Mouse (Mus musculus): Measurements from ENCODE around the gene Tent4a. TPM values are rescaled to one million over a fixed set of nuclear protein-coding genes. Genes with fewer than 3 reads are reported as not detected.
A peak's percentile ranks its signal among the peaks of the same experiment; 100 is the strongest.

Gene Tent4a
- polyA plus RNA-seq, 1 experiment from 2014 or later, result 2.0 TPM

- H3K36me3 ChIP-seq (replicated peaks), result no peaks in the 10 kb centered on the region
- no peak overlapping the region for H3K27ac ChIP-seq (replicated peaks)
- no peaks in the 10 kb centered on the region for H3K9me3 ChIP-seq (replicated peaks)
- H3K4me1 ChIP-seq (replicated peaks), result no peaks in the 10 kb centered on the region
- H3K4me3 ChIP-seq (replicated peaks), result no peak overlapping the region
- ATAC-seq (ENCODE audit: insufficient read depth), result no peak
- WGBS (ENCODE audit: insufficient replicate concordance), result 54% methylated on average over 9 of the region's 9 CpGs
- no peak overlapping the region for H3K9ac ChIP-seq
- H3K4me2 ChIP-seq, result no peak overlapping the region
- peaks cover 51% of the 10 kb centered on the region for H3K27me3 ChIP-seq
Observed at GRCm38 (mm10) chr13:69489777-69490176, 44.6 kb downstream of the Tent4a start.

GRCm38 (mm10) chr13:69488565-69489255 is 45.7 kb downstream of the Tent4a start:
- Histone ChIP-seq H3K27ac (replicated peaks) (no peak overlapping the region), H3K4me3 (replicated peaks) (no peak overlapping the region), H3K36me3 (replicated peaks) (no peaks in the 10 kb centered on the region), H3K9ac (no peak overlapping the region), H3K27me3 (peaks cover 60% of the 10 kb centered on the region), H3K4me1 (replicated peaks) (no peaks in the 10 kb centered on the region), H3K4me2 (peak overlapping the region; percentile 30), H3K9me3 (replicated peaks) (no peaks in the 10 kb centered on the region)
- whole genome bisulfite sequencing (ENCODE audit: insufficient replicate concordance), result 29% methylated on average over 13 of the region's 13 CpGs
- ATAC-seq (ENCODE audit: insufficient read depth), result no peak

- 3% methylated on average over 26 of the region's 26 CpGs for WGBS (ENCODE audit: insufficient replicate concordance)
- Histone ChIP-seq H3K4me1 (replicated peaks) (no peaks in the 10 kb centered on the region), H3K9me3 (replicated peaks) (no peaks in the 10 kb centered on the region), H3K9ac (no peak overlapping the region), H3K27me3 (peaks cover 70% of the 10 kb centered on the region), H3K4me2 (peak overlapping the region; percentile 37), H3K27ac (replicated peaks) (no peak overlapping the region), H3K36me3 (replicated peaks) (no peaks in the 10 kb centered on the region), H3K4me3 (replicated peaks) (no peak overlapping the region)
- ATAC-seq (ENCODE audit: insufficient read depth), result no peak
Observed at GRCm38 (mm10) chr13:69487611-69488275, 46.7 kb downstream of the Tent4a start.

GRCm38 (mm10) chr13:69487108-69487507 is 47.3 kb downstream of the Tent4a start:
- no peak for ATAC-seq (ENCODE audit: insufficient read depth)
- peaks cover 76% of the 10 kb centered on the region for H3K27me3 ChIP-seq
- no peak overlapping the region for H3K4me3 ChIP-seq (replicated peaks)

GRCm38 (mm10) chr13:69485833-69486232 is 48.6 kb downstream of the Tent4a start:
- Histone ChIP-seq H3K36me3 (replicated peaks) (no peaks in the 10 kb centered on the region), H3K9me3 (replicated peaks) (no peaks in the 10 kb centered on the region), H3K4me3 (replicated peaks) (no peak overlapping the region), H3K9ac (no peak overlapping the region), H3K27ac (replicated peaks) (no peak overlapping the region), H3K4me2 (no peak overlapping the region), H3K27me3 (peaks cover 89% of the 10 kb centered on the region), H3K4me1 (replicated peaks) (no peaks in the 10 kb centered on the region)
- no peak for ATAC-seq (ENCODE audit: insufficient read depth)
- WGBS (ENCODE audit: insufficient replicate concordance), result 37% methylated on average over 7 of the region's 7 CpGs

More at GRCm38 (mm10) chr13:69487108-69487507, 47.3 kb downstream of the Tent4a start:
- WGBS (ENCODE audit: insufficient replicate concordance), result 69% methylated on average over 7 of the region's 7 CpGs
- H3K36me3 ChIP-seq (replicated peaks), result no peaks in the 10 kb centered on the region
- no peak overlapping the region for H3K4me2 ChIP-seq
- no peaks in the 10 kb centered on the region for H3K9me3 ChIP-seq (replicated peaks)
- H3K27ac ChIP-seq (replicated peaks), result no peak overlapping the region
- no peak overlapping the region for H3K9ac ChIP-seq
- no peaks in the 10 kb centered on the region for H3K4me1 ChIP-seq (replicated peaks)

- Histone ChIP-seq H3K27ac (replicated peaks) (no peak overlapping the region), H3K4me3 (replicated peaks) (no peak overlapping the region), H3K36me3 (replicated peaks) (no peaks in the 10 kb centered on the region), H3K9ac (no peak overlapping the region), H3K27me3 (peaks cover 92% of the 10 kb centered on the region), H3K4me1 (replicated peaks) (no peaks in the 10 kb centered on the region), H3K9me3 (replicated peaks) (no peaks in the 10 kb centered on the region), H3K4me2 (no peak overlapping the region)
- ATAC-seq (ENCODE audit: insufficient read depth), result no peak
- WGBS (ENCODE audit: insufficient replicate concordance), result 10% methylated on average over 6 of the region's 6 CpGs
Observed at GRCm38 (mm10) chr13:69485326-69485725, 49.1 kb downstream of the Tent4a start.

GRCm38 (mm10) chr13:69482751-69483150 is 51.7 kb downstream of the Tent4a start:
- Histone ChIP-seq H3K36me3 (replicated peaks) (no peaks in the 10 kb centered on the region), H3K9me3 (replicated peaks) (no peaks in the 10 kb centered on the region), H3K9ac (no peak overlapping the region), H3K27me3 (peaks cover 80% of the 10 kb centered on the region), H3K4me3 (replicated peaks) (no peak overlapping the region), H3K4me2 (no peak overlapping the region), H3K4me1 (replicated peaks) (no peaks in the 10 kb centered on the region), H3K27ac (replicated peaks) (no peak overlapping the region)
- 42% methylated on average over 8 of the region's 8 CpGs for WGBS (ENCODE audit: insufficient replicate concordance)
- ATAC-seq (ENCODE audit: insufficient read depth), result no peak

GRCm38 (mm10) chr13:69481634-69482505 is 52.5 kb downstream of the Tent4a start:
- Histone ChIP-seq H3K4me1 (replicated peaks) (no peaks in the 10 kb centered on the region), H3K9ac (no peak overlapping the region), H3K27me3 (peaks cover 72% of the 10 kb centered on the region), H3K9me3 (replicated peaks) (no peaks in the 10 kb centered on the region), H3K4me3 (replicated peaks) (no peak overlapping the region), H3K4me2 (peak overlapping the region; percentile 27), H3K27ac (replicated peaks) (no peak overlapping the region), H3K36me3 (replicated peaks) (no peaks in the 10 kb centered on the region)
- 4% methylated on average over 30 of the region's 30 CpGs for WGBS (ENCODE audit: insufficient replicate concordance)
- ATAC-seq (ENCODE audit: insufficient read depth), result no peak

- H3K4me3 ChIP-seq (replicated peaks), result no peak overlapping the region
- no peaks in the 10 kb centered on the region for H3K9me3 ChIP-seq (replicated peaks)
- no peak overlapping the region for H3K27ac ChIP-seq (replicated peaks)
- no peaks in the 10 kb centered on the region for H3K4me1 ChIP-seq (replicated peaks)
- peaks cover 63% of the 10 kb centered on the region for H3K27me3 ChIP-seq
- no peaks in the 10 kb centered on the region for H3K36me3 ChIP-seq (replicated peaks)
- ATAC-seq (ENCODE audit: insufficient read depth), result no peak
- H3K4me2 ChIP-seq, result no peak overlapping the region
- WGBS (ENCODE audit: insufficient replicate concordance), result 14% methylated on average over 8 of the region's 8 CpGs
- no peak overlapping the region for H3K9ac ChIP-seq
Observed at GRCm38 (mm10) chr13:69481026-69481425, 53.4 kb downstream of the Tent4a start.

- Histone ChIP-seq H3K27me3 (peaks cover 54% of the 10 kb centered on the region), H3K4me2 (no peak overlapping the region), H3K4me3 (replicated peaks) (no peak overlapping the region), H3K4me1 (replicated peaks) (no peaks in the 10 kb centered on the region), H3K9ac (no peak overlapping the region), H3K36me3 (replicated peaks) (no peaks in the 10 kb centered on the region), H3K9me3 (replicated peaks) (no peaks in the 10 kb centered on the region), H3K27ac (replicated peaks) (no peak overlapping the region)
- 48% methylated on average over 2 of the region's 2 CpGs for WGBS (ENCODE audit: insufficient replicate concordance)
- ATAC-seq (ENCODE audit: insufficient read depth), result no peak
Observed at GRCm38 (mm10) chr13:69479906-69480305, 54.5 kb downstream of the Tent4a start.

- H3K4me2 ChIP-seq, result no peak overlapping the region
- no peak overlapping the region for H3K27ac ChIP-seq (replicated peaks)
- no peaks in the 10 kb centered on the region for H3K4me1 ChIP-seq (replicated peaks)
- peaks cover 45% of the 10 kb centered on the region for H3K27me3 ChIP-seq
- H3K36me3 ChIP-seq (replicated peaks), result no peaks in the 10 kb centered on the region
- no peak overlapping the region for H3K9ac ChIP-seq
- ATAC-seq (ENCODE audit: insufficient read depth), result no peak
- 64% methylated on average over 6 of the region's 6 CpGs for WGBS (ENCODE audit: insufficient replicate concordance)
- no peak overlapping the region for H3K4me3 ChIP-seq (replicated peaks)
- H3K9me3 ChIP-seq (replicated peaks), result no peaks in the 10 kb centered on the region
Observed at GRCm38 (mm10) chr13:69478703-69479102, 55.7 kb downstream of the Tent4a start.
